Mouse (Mus musculus) erythroblast, adult 5-6 weeks (primary cell): Measurements from ENCODE around the gene Cacna1d. TPM values are rescaled to one million over a fixed set of nuclear protein-coding genes. Genes with fewer than 3 reads are reported as not detected.

Source experiments
- ATAC-seq: replicated peaks from 2 replicates; pipeline ENCODE4 v1.8.0; 2016; ENCODE audit warnings: moderate number of reproducible peaks, mild to moderate bottlenecking, moderate TSS enrichment, inconsistent platforms; ENCODE audit not compliant: poor library complexity, low FRiP score, severe bottlenecking
- total RNA-seq, 2 experiments: library from RNA; stranded (forward) in 1 of 2; stranded (reverse) in 1 of 2; fragments of 150-400 nt in 1 of 2; fragments of 200-764, 138-1000 nt in 1 of 2; gene quantifications; 2 replicates each; pipeline versions ENCODE4 v1.2.3 to v1.2.4; 2015 to 2017; ENCODE audit warnings: low replicate concordance in 2 of 2

Cacna1d gene
- total RNA-seq, 2 experiments from 2014 or later, result 0.17 TPM; not detected in 1

GRCm38 (mm10) chr14:30343740-30344139 is 147.5 kb downstream of the Cacna1d start:
- ATAC-seq, result no peak

- ATAC-seq, result no peak
These were observed 149.2 kb downstream of the Cacna1d start for GRCm38 (mm10) chr14:30341825-30342590.

GRCm38 (mm10) chr14:30340140-30340539 is 151.1 kb downstream of the Cacna1d start:
- ATAC-seq, result no peak

GRCm38 (mm10) chr14:30331856-30332255 is 159.4 kb downstream of the Cacna1d start:
- no peak for ATAC-seq

GRCm38 (mm10) chr14:30330416-30331181 is 160.7 kb downstream of the Cacna1d start:
- no peak for ATAC-seq

GRCm38 (mm10) chr14:30329109-30329508 is 162.1 kb downstream of the Cacna1d start:
- ATAC-seq, result no peak

- ATAC-seq, result no peak
These were observed 163.8 kb downstream of the Cacna1d start for GRCm38 (mm10) chr14:30327452-30327851.

GRCm38 (mm10) chr14:30327051-30327450 is 164.2 kb downstream of the Cacna1d start:
- ATAC-seq, result no peak

GRCm38 (mm10) chr14:30326226-30326625 is 165.0 kb downstream of the Cacna1d start:
- no peak for ATAC-seq

GRCm38 (mm10) chr14:30324994-30325393 is 166.3 kb downstream of the Cacna1d start:
- no peak for ATAC-seq

GRCm38 (mm10) chr14:30318715-30319437 is 172.4 kb downstream of the Cacna1d start:
- ATAC-seq, result no peak

GRCm38 (mm10) chr14:30318293-30318692 is 173.0 kb downstream of the Cacna1d start:
- ATAC-seq, result no peak

GRCm38 (mm10) chr14:30317616-30318015 is 173.6 kb downstream of the Cacna1d start:
- ATAC-seq, result no peak

- ATAC-seq, result no peak
These were observed 179.9 kb downstream of the Cacna1d start for GRCm38 (mm10) chr14:30311206-30311889.

GRCm38 (mm10) chr14:30310236-30310635 is 181.0 kb downstream of the Cacna1d start:
- no peak for ATAC-seq

GRCm38 (mm10) chr14:30306221-30306620 is 185.0 kb downstream of the Cacna1d start:
- ATAC-seq, result no peak

GRCm38 (mm10) chr14:30299946-30300345 is 191.3 kb downstream of the Cacna1d start:
- ATAC-seq, result no peak

- no peak for ATAC-seq
These were observed 193.8 kb downstream of the Cacna1d start for GRCm38 (mm10) chr14:30297492-30297891.

- no peak for ATAC-seq
These were observed 199.2 kb downstream of the Cacna1d start for GRCm38 (mm10) chr14:30292135-30292463.
